Mouse (Mus musculus): Measurements from ENCODE around the gene Mcrip2.
A peak's percentile ranks its signal among the peaks of the same experiment; 100 is the strongest.

Gene Mcrip2

DNA sequence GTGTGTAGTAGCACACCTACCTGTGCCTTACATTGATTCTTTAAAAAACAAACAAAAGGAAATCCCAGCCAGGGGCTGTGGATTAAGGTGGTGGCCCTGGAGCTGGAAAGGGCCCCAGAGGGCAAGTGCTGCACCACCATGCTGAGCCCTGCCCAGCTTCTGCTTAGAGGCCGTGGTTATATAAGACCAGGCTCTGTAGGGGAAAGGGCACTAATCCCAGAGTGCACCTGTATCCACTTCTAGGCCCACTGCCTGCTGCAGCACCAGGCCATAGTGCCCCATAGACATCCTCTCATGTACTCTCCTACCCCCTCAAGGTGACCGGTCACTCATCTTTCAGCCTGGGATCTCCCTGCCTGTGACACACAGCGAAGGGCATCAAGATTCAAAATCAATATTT, 2.4 kb downstream of the Mcrip2 start:
- DNase-seq (ENCODE audit: low spot score in 2 of 2), result peak in 1 of 2 experiments; percentile 53

DNA sequence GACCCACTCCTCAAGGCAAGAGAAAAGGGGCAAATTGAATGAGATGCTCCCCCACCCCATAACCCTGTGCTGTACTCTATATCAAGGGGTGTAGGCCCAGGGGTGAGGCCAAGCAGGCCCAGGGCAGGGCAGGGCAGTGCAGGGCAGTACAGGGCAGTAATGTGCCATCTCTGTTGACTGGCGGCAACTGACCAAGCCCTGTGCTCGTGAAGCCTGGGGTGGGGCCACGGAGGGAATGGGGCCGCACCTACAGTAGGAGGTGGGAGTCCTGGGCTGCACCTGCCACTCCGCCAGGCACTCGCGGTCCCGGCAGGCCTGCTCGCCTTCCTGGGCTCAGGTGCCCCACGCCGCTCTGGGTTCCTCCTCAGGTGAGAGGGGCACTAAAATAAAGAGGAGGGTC, 3.3 kb downstream of the Mcrip2 start:
- no peak for DNase-seq (ENCODE audit: low spot score in 2 of 2)

DNA sequence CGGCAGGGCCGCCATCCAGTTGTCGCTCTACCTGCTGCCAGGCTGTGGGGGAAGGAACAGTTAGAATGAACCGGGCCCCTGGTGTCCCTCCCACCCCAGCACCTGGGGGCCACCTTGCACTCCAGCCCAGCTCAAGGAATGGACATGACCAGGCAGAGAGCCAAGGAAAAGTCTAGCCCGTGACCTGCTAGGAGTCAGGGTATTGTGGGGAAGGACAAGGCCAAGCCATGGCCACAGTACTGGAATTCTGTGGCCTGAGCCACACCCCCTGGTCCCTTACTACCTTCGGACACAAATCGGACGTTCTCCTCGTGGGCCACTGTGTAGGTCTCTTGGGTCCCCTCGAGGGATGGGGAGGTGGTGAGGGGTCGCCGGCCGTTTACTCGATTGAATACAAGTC, 4.3 kb downstream of the Mcrip2 start:
- no peak for DNase-seq (ENCODE audit: low spot score in 2 of 2)

DNA sequence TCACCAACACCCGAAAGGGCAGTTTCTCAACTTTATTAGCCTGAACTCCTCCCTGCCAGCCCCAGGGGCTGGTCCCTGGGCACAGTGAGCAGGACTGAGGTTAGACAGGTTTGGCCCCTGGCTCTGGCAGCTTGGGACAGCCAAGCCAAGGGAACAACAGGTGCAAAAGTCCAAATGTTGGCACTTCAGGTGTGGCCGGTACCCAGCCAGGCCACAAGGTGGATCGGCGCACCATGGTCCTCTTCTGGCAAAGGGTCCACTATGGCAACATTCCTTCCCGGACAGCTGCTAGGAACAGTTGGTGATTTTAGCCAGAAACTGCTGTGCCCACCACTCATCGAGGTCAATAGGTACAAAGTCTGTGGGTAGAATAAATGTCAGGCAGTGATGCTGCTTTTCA, 4.9 kb downstream of the Mcrip2 start:
- no peak for DNase-seq (ENCODE audit: low spot score in 2 of 2)

DNA sequence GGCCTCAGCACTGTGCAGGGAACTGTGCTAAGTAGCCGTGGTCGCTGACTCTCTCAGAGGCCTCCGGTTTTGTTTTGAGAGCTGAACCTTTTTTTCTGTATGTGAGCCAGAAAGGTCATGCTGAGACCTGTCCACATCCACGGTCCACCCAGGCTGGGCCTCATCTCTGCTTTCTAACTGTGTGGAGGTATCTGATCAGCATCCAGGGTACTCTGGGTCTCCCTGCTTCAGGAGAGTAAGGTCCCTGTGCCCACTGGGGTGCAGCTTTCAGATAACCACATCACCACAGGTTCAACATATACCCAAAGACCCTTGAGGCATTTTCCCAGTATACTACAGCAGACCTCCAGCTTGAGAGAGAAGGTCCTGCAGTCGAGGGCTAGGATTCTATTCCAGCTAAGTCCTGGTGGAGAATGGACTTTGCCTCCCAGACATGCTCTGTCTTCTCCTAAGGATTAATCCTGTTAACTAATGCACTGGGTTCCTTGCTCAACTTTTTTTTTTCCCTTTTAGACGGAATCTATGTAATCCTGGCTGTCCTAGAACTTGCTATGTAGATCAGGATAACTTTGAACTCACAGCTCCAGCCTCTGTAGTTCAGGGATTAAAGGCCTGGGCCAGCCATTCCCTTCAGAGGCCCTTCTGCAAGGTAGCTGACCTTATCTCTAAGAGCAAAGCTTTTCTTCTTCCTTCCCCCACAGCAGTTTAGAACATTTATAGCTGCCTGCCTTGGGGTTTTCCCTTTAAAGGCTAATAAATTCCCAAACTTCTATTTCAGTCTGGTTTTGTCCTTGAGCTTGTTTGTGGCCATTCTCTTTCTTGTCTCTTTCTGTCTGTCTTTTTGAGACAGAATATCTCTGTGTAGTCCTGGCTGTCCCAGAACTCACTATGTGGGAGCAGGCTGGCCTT, 6.6 kb downstream of the Mcrip2 start:
- DNase-seq (ENCODE audit: low spot score in 2 of 2), result peak in 1 of 2 experiments; percentile 50

DNA sequence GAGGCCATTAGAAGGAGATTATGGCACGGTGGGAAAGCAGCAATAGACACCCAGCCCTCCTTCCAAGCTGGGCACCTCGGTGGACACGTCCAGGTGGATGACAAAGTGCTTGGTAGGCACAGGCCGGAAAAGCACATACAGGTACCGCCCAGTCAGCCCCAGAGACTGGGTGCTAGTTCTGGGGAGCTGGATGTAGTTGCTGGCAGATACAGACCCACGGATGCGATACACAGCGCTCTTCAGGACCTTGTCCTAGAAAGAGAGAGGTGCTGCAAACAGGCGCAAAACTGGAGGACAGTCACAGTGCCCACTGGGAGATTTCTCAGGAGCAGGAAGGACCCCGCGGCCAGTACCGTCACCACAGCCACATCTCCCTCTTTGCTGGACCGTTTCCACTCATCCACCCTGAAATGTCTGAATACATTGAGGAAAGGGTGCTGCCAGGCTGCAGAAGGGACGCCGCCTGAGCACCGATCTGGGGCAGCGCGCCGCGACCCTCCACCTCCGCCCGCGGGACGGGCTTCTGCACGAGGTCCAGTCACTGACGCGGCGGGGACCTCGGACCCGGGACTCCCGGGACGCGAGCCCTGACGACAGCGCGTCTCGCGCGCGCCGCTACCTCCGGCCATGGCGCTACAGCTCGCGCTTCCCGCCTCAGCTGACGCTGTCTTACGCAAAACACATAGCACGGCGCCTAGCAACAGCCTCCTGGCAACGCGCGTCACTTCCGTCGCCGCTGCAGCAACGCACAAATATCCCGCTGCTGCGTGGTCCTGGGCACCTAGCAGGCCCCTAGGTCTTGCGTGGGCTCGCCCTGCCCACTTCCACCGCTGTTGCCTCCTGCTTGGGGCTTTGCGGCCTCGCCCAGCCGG, 7.5 kb downstream of the Mcrip2 start, which contains the start of gene Wdr90:
Wdr90 (minus strand) TSS at position 670 of the 872 bp plus-strand sequence.
- peak; percentile 92 for DNase-seq (ENCODE audit: low spot score in 2 of 2)

DNA sequence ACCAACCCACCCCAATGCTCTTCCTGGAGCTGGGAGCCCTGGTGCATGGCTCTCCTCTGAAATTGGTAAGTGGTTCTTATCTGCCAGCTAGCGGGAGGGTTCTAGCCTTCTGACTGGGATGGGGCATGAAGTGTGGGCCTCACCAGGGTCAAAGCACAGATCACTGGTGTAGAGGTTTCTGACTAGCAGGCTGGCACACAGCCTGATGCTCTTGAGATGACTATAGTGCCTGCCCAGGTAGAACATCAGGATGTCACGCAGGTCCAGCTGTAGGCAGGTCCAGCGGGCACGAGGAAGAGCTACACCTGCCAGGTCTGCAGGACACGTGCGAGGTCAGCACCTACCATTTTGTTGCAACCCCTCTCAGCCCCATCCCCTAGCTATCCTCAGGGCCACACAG, 8.3 kb downstream of the Mcrip2 start:
- no peak for DNase-seq (ENCODE audit: low spot score in 2 of 2)

DNA sequence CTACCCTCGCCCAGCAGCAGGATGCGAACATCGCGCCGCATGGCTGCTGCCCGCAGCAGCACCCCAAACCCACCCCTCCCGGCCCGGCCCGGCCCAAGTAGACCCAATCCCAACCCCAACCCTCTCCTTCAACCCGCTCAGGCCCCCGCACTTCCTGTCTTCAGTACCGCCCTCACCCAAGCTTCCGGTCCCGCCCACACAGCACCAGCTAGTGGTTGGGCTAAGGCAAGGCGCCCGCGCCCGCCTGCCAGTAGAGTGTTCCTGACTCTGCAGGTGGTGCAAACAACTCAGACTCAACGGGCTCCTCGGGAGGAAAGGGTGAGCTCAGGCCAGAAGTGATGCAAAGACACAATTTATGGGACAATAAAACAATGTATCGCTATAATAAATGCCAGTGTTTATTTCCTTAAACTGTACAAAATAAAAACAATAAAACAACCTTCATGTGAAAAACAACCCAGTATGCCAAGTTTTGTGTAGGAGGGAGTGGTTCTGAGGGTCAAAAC, 24.1 kb downstream of the Mcrip2 start, which contains the start of gene Rhot2:
Rhot2 (minus strand) TSS at position 456 of the 506 bp plus-strand sequence.
- peak; percentile 94 for DNase-seq (ENCODE audit: low spot score in 2 of 2)

DNA sequence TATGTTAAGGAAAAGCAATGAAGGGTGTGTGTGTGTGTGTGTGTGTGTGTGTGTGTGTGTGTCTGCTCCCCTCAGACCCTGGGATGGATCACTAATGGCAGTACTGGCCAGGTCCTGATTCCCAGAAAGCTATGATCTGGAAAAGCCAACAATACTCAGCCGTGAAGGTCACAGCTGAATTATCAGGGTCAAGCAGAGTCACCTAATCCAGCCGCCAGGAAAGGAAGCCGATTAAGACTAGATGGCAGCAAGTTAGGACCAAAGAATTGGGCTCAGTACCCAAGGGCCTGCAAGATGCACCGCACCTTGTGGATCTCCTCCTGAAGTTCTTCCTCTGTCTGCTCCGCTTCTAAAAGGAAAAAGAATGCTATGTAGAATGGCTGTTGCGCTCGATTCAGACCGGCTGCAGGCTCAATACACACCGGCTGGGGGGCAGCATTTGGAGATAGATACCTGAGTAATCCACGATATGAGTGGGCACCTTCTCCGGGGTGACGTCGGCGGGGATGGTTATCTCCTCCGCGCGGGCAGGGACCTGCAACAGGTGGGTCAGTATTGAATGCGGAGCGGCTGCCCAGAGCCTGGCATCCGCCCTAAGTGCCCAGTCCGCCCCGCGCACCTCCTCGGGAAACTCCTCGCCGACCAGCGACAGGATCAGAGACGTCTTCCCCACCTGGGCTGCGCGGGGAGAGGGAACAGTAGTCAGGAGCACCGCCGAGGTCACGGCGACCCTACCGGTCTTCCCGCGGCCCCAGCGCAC, 24.7 kb downstream of the Mcrip2 start:
- DNase-seq (ENCODE audit: low spot score in 2 of 2), result no peak

DNA sequence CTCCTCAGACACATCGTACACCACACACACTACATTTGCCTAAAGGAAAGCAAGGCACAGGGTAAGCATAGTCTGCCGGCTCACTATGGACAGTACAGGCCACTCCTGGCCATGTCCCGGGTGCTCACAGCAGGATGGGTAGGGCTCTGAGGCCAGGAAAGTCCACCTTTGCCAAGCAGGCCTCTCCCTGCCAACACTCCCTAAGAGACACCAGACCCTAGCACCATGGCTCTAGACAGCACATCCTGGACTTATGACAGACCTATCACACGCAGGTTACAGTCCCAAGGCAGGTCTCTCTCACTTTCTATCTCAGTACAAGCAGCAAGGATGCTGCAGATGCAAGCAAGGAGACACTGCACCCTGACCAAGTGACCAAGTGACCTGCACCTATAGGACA, 25.4 kb downstream of the Mcrip2 start:
- DNase-seq (ENCODE audit: low spot score in 2 of 2), result no peak

DNA sequence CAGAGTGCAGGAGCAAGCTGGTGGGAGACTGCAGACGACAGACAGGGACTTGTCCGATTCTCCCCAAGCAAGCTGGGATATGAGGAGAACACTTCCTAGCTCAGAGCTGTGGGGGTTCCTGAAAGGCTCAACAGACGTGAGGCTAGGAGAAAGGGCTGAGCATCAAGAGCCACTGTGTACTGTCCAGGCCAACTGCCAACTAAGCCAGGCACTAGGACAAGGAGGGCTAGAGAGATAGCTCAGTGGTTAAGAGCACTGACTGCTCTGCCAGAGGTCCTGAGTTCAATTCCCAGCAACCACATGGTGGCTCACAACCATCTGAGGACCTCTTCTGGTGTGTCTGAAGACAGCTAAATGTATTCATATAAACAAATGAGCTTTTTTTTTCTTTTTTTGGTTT, 26.1 kb downstream of the Mcrip2 start:
- no peak for DNase-seq (ENCODE audit: low spot score in 2 of 2)

DNA sequence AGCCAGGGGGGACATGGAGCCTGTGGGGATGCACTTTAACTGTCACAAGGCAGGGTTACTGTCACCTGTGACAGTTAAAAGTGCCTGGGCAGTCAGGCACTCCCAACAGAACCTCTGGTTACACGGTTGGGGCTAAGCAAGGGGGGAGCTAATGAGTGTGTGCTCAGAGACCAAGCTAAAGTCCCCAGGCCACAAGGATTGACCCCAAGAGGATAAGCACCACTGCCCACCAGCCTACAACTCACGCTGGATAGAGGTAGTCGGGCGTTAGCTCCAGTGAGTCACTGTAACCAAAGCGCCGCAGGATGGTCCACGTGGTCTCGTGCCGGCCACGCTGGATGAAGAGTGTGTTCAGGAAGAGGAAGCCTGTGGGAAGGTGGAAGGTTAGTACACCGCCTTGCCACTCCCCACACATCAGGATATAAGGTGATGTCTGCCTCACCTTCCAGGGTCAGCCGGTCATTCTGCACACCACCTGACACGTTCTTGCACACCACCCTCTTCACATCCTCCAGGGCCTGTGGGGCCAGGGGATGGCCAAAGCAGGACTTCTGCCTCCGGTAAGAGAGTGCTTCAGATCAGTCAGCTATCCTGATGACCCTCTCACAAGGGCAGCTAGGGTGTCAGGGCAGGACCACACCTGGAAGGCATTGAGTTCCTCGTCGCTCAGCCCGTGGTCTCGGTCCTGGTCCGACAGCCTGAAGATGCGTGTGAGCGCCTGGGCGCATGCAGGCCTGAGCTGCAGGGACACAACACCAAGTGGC, 27.3 kb downstream of the Mcrip2 start, which contains the start of gene Gm20683:
Gm20683 (minus strand) TSS at position 647 of the 764 bp plus-strand sequence.
- DNase-seq (ENCODE audit: low spot score in 2 of 2), result no peak

DNA sequence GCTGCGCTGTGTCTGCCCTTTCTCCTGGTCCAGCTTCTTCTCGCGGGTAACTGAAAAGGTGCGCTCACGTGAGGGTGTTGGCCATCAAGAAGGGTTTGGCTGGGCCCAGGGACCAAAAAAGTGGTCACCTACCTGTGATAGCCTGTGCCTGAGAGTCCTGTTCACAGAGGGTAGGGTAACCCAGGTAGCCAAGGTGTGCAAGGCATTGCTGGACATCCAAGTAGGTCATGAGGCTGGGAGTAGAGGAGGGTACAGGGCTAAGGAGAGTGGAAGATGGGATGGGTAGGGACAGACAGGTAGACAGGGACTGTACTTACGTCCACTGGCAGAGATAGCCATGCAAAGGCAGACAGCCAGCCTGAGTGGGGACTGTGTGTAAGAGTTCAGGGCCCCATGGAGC, 28.0 kb downstream of the Mcrip2 start:
- DNase-seq (ENCODE audit: low spot score in 2 of 2), result no peak

DNA sequence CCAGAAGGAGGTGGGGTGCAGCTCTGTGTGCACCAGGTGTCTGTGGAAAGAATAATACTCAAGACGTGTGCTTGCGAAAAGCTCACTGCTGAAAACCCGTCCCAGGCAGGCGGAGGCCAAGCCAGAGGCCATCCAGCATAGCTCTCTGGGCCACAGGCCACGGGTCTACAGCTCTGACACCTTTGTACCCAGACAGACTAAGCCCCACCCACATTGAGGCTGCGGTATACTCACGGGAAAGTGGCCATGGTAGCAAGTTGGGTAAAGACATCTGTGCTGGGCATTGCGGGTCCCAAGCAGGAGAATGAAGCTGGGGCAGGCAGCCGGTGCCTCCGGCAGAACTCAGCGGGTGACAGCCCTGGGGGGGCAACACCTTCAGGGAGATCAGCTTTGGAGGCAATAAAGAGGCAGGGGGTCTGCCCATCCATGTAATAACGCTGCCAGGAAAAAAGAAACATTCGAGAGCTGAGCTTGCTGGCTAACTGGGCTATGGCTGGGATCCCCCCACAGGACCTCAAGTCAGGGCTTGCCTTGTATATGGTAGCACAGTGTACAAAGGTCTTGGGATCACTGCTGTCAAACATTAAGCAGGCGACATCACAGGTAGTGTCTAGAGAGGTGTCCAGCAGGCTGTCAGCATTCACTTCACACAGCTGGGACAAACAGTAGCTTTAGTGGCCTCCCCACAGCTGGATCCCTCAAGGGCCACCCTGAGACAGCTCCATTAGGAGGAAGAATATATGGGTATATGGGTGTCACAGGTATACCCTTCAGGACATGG, 28.9 kb downstream of the Mcrip2 start:
- no peak for DNase-seq (ENCODE audit: low spot score in 2 of 2)

DNA sequence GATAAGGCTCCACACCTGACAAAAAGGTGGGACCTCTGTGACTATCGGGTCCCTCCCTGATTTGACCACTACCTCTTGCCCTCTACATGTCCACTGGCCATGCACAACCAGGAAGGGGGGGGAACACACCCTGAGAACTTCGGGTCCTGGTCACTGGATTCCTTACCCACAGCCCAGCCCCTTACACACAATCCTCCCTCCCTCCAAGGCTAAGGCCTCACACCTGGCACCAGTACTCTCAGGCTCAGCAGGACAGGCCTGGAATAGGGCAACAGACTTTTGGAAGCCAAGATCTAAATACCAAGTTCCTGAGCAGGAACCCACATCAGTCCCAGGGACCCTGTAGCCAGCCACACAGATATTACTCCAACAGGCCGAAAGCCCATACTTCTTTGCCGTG, 29.7 kb downstream of the Mcrip2 start:
- no peak for DNase-seq (ENCODE audit: low spot score in 2 of 2)

DNA sequence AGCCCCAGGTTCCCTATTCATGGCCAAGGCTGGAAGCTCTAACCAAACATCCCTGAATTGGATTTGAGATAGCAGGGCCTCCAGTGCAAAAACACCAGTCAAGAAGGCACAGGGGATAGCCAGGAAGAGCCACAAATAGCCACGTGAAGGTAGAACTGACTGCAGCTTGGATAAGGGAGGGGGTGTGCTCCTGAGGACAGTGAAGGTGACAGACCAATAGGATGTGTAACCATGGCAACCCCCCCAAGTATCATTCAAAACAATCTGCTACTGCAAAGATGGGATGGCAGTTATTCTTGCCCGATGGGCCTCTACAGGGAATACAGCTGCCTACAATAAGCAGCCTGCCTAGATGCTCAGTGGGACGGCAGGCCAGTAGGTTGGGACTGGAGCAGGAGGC, 31.0 kb downstream of the Mcrip2 start:
- no peak for DNase-seq (ENCODE audit: low spot score in 2 of 2)

DNA sequence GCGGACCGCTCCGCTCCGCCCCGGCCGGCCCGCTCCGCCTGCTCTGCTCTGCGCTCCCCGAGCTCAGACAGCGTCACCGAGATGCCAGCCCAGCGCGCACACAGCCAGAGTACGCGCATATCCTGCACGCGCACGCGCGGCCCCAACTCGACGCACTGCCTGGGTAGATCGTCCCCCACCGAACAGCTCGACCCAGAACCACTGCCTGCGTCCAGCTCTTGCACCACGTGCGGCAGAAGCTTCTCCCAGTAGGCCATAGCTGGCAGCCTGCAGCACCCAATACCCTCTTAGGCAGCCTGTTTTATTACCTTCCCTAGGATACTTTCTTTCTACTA, 31.5 kb downstream of the Mcrip2 start, which contains the start of gene Rhbdl1:
Rhbdl1 (minus strand) TSS at position 220 of the 335 bp plus-strand sequence.
- DNase-seq (ENCODE audit: low spot score in 2 of 2), result peak; percentile 72 to 74

DNA sequence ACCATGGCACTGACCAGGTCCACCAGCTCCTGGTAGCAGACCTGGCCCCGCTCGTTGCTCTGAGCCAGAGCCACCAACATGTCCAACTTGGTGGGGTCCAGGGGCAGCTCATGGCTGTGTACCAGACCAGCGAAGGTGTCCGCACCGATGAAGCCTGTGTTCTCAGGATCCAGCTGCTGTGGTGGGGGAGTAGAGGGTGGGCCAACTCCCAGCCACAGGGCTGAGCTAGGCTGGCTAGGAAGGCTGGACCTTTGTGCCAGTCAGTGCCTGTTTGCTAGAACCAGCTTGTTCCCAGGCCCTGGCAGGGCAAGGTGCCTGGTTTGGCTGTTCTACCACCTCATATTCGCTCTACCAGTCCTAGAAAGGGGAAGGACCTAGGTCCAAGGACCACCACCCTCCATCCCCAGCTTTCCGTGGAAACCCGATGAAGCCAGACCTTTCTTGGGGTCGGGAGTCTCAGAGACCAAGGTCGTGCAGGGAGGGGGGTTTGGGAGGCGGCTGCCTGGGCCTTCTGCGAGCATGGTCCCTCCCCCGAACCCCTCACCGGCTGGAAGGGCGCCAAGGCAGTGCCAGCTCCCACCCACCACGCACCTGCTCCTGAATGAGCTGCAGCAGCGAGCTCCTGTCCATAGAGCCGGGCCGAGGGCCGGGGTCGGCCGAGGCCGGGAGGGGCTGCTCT, 32.0 kb downstream of the Mcrip2 start:
- no peak for DNase-seq (ENCODE audit: low spot score in 2 of 2)

DNA sequence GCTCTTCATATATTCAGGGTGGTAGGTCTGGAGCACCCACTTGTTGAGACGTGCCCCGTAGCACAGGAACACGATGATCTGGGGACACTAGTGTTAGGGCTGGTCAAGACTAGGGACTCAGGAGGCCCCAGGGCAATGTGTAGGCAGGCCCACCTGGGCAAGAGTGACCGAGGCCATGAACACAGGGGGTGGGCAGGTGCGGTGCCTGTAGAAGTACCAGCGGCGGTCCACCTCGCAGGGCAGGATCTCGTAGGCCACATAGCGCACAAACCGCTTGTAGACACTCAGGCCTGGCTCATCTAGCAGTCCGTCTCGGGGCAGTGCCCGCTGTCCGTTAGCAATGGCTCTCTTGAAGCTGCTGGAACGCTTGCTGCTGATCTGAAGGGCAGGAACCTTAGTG, 32.7 kb downstream of the Mcrip2 start:
- DNase-seq (ENCODE audit: low spot score in 2 of 2), result no peak

All from heart, adult 9 months (tissue).